Mouse (Mus musculus): ENCODE data around the gene Pgap2. TPM values are rescaled to one million over a fixed set of nuclear protein-coding genes. Genes with fewer than 3 reads are reported as not detected.

The Pgap2 gene
- total and polyA plus RNA-seq, 3 experiments = 19.1 to 61.9 (median 24.1) TPM

DNA sequence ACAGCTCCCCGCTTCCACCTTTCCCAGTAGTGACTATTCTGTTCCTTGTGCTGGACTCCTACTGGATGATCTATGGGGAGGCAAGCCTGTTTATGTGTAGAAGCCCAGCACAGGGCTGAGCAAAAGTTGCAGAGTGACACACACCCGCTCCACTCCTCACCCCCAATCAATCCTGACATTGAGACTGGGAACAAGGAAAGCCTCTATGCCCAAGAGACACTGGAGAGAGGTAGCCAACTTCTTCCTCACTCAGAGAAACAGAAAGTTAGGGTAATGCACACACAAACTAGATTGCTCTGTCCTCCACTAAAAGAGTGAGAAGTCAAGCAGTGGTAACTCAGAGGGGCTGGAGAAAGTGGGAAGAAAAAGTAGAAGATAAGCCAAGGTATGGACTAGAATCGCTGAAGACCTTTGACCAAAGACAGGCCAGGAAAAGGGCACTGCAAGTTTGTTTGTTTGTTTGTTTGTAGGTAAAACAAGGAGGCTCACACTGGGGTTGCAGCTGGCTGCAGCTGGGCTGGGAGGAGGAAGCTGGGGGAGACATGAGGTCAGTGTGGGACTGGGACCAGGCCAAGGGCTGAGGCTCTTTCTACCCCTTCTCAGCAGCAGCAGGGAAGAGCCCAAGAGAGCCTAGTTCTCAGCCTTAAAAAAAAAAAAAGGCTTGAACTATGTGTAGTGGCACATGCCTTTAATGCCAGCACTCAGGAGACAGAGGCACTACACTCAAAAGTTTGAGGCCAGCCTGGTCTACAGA, 35.0 kb downstream of the Pgap2 start:
- ATAC-seq (ENCODE audit: extremely low read depth, insufficient number of reproducible peaks, low FRiP score, poor library complexity, severe bottlenecking) = no peak
- TF ChIP-seq TAL1 (conservative IDR thresholded peaks at IDR 0.05; ENCODE audit: low read depth, low read length) (no peak), GATA2 (IDR thresholded peaks at IDR 0.05; ENCODE audit: borderline replicate concordance, low read depth, low read length) (no peak), POLR2AphosphoS5 (IDR thresholded peaks at IDR 0.05; ENCODE audit: insufficient replicate concordance, low read depth, low read length) (no peak), CTCF (IDR thresholded peaks at IDR 0.05; ENCODE audit: low read depth, low read length) (no peak), GATA1 (IDR thresholded peaks at IDR 0.05; ENCODE audit: borderline replicate concordance, low read length) (no peak)
- Histone ChIP-seq H3K4me1 (ENCODE audit: insufficient read depth, low read depth, low read length) (peaks cover 84% of the 10 kb centered on the region), H3K9me3 (replicated peaks) (no peaks in the 10 kb centered on the region), H3K36me3 (replicated peaks) (peaks cover 79% of the 10 kb centered on the region), H3K4me3 (ENCODE audit: low read depth, low read length) (peak overlapping the region; percentile 43; the same call in 1 of the 2 replicates), H3K27me3 (ENCODE audit: insufficient read depth, low read length) (no peaks in the 10 kb centered on the region)
- no peak for DNase-seq (ENCODE audit: low spot score)

DNA sequence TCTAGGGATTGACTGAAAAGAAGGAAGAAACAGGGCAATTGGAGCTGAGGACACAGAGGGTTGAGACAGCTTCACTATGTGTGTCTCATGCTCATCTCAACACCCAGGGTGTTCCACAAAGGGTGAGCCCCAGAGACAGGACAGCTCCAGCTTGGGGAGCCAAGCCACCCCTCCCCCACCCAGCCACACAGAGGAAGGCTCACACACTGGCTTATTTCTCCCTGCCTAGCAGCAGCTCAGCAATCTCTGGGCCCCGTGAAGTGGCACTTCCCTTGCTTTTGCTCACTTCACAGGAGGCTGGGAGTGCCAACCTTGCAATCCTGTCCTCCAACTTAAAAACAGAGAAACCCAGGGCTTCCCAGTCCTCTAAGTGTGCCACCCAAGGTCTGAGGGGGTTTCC, 35.8 kb downstream of the Pgap2 start:
- TF ChIP-seq GATA1 (IDR thresholded peaks at IDR 0.05; ENCODE audit: borderline replicate concordance, low read length) = no peak
- no peak for TF ChIP-seq CTCF (IDR thresholded peaks at IDR 0.05; ENCODE audit: low read depth, low read length)
- no peak for TF ChIP-seq POLR2AphosphoS5 (IDR thresholded peaks at IDR 0.05; ENCODE audit: insufficient replicate concordance, low read depth, low read length)
- TF ChIP-seq TAL1 (conservative IDR thresholded peaks at IDR 0.05; ENCODE audit: low read depth, low read length) = no peak
- TF ChIP-seq GATA2 (IDR thresholded peaks at IDR 0.05; ENCODE audit: borderline replicate concordance, low read depth, low read length) = no peak
- DNase-seq (ENCODE audit: low spot score) = no peak
- H3K9me3 ChIP-seq (replicated peaks) = no peaks in the 10 kb centered on the region
- H3K4me1 ChIP-seq (ENCODE audit: insufficient read depth, low read depth, low read length) = peaks cover 82% of the 10 kb centered on the region
- H3K36me3 ChIP-seq (replicated peaks) = peaks cover 71% of the 10 kb centered on the region
- peak overlapping the region; percentile 65; the same call in 1 of the 2 replicates for H3K4me3 ChIP-seq (ENCODE audit: low read depth, low read length)
- H3K27me3 ChIP-seq (ENCODE audit: insufficient read depth, low read length) = no peaks in the 10 kb centered on the region
- ATAC-seq (ENCODE audit: extremely low read depth, insufficient number of reproducible peaks, low FRiP score, poor library complexity, severe bottlenecking) = 0 out of 2 replicates have a peak, but pooled peaks have one; percentile 3

DNA sequence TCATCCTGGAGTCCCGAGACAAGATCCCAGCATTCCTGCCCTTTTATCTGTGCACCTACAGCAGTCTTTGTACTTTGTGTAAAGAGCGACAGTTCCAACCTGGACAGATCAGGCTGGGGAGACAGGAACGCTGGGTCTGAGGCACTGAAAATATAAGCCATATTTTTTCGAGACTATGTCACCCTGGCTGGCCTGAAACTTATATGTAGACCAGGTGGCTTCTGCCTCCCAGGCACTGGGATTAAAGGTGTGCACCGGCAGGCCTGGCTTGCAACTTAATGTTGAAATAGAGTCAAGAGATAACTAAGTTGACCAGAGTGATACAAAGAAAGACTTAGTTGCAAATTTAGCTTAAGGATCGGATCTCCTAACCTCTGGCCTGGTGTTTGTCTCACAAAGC, 36.3 kb downstream of the Pgap2 start:
- H3K27me3 ChIP-seq (ENCODE audit: insufficient read depth, low read length) = no peaks in the 10 kb centered on the region
- TF ChIP-seq CTCF (IDR thresholded peaks at IDR 0.05; ENCODE audit: low read depth, low read length) = no peak
- no peak for TF ChIP-seq GATA2 (IDR thresholded peaks at IDR 0.05; ENCODE audit: borderline replicate concordance, low read depth, low read length)
- no peak for TF ChIP-seq GATA1 (IDR thresholded peaks at IDR 0.05; ENCODE audit: borderline replicate concordance, low read length)
- TF ChIP-seq POLR2AphosphoS5 (IDR thresholded peaks at IDR 0.05; ENCODE audit: insufficient replicate concordance, low read depth, low read length) = no peak
- TF ChIP-seq TAL1 (conservative IDR thresholded peaks at IDR 0.05; ENCODE audit: low read depth, low read length) = no peak
- H3K4me1 ChIP-seq (ENCODE audit: insufficient read depth, low read depth, low read length) = peaks cover 80% of the 10 kb centered on the region
- ATAC-seq (ENCODE audit: extremely low read depth, insufficient number of reproducible peaks, low FRiP score, poor library complexity, severe bottlenecking) (no peak), DNase-seq (ENCODE audit: low spot score) (no peak)
- peak overlapping the region; percentile 65; the same call in 1 of the 2 replicates for H3K4me3 ChIP-seq (ENCODE audit: low read depth, low read length)
- H3K9me3 ChIP-seq (replicated peaks) = no peaks in the 10 kb centered on the region
- H3K36me3 ChIP-seq (replicated peaks) = peaks cover 66% of the 10 kb centered on the region

GRCm38 (mm10) chr7:102246956-102247797, 37.2 kb downstream of the Pgap2 start:
- H3K27me3 ChIP-seq (ENCODE audit: insufficient read depth, low read length) = no peaks in the 10 kb centered on the region
- H3K36me3 ChIP-seq (replicated peaks) = peaks cover 58% of the 10 kb centered on the region
- H3K4me1 ChIP-seq (ENCODE audit: insufficient read depth, low read depth, low read length) = peaks cover 79% of the 10 kb centered on the region
- H3K9me3 ChIP-seq (replicated peaks) = no peaks in the 10 kb centered on the region
- TF ChIP-seq GATA1 (IDR thresholded peaks at IDR 0.05; ENCODE audit: borderline replicate concordance, low read length) (no peak), CTCF (IDR thresholded peaks at IDR 0.05; ENCODE audit: low read depth, low read length) (no peak)
- peak overlapping the region; percentile 86 for H3K4me3 ChIP-seq (ENCODE audit: low read depth, low read length)
- ATAC-seq (ENCODE audit: extremely low read depth, insufficient number of reproducible peaks, low FRiP score, poor library complexity, severe bottlenecking) (no peak), DNase-seq (ENCODE audit: low spot score) (no peak)

- no peak for DNase-seq (ENCODE audit: low spot score)
- no peak for ATAC-seq (ENCODE audit: extremely low read depth, insufficient number of reproducible peaks, low FRiP score, poor library complexity, severe bottlenecking)
- H3K4me3 ChIP-seq (ENCODE audit: low read depth, low read length) = peak overlapping the region; percentile 86
- TF ChIP-seq GATA2 (IDR thresholded peaks at IDR 0.05; ENCODE audit: borderline replicate concordance, low read depth, low read length) (no peak), TAL1 (conservative IDR thresholded peaks at IDR 0.05; ENCODE audit: low read depth, low read length) (no peak), GATA1 (IDR thresholded peaks at IDR 0.05; ENCODE audit: borderline replicate concordance, low read length) (no peak), CTCF (IDR thresholded peaks at IDR 0.05; ENCODE audit: low read depth, low read length) (no peak), POLR2AphosphoS5 (IDR thresholded peaks at IDR 0.05; ENCODE audit: insufficient replicate concordance, low read depth, low read length) (no peak; the same call in 1 of the 2 replicates)
- H3K9me3 ChIP-seq (replicated peaks) = no peaks in the 10 kb centered on the region
- peaks cover 74% of the 10 kb centered on the region for H3K4me1 ChIP-seq (ENCODE audit: insufficient read depth, low read depth, low read length)
- H3K36me3 ChIP-seq (replicated peaks) = peaks cover 46% of the 10 kb centered on the region
- no peaks in the 10 kb centered on the region for H3K27me3 ChIP-seq (ENCODE audit: insufficient read depth, low read length)
Observed at GRCm38 (mm10) chr7:102248691-102249404, 38.8 kb downstream of the Pgap2 start.

DNA sequence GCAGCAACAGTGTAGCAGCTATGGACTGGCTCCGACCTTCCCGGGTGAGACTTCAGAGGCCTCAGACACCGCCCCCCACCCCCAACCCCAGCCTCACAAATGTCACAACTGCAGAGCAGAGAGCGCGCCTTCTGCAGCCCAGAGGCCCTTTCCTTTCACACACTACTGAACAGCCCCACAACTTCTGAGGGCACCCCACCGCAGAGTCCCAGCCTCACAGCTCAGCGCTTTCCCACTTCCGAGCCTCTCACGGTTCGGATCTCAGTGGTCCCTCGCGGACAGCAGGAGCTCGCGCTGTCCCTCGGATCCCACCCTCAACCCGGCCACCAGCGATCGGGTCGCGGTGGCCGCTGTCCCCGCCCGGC, 39.5 kb downstream of the Pgap2 start:
- H3K27me3 ChIP-seq (ENCODE audit: insufficient read depth, low read length) = no peaks in the 10 kb centered on the region
- TF ChIP-seq TAL1 (conservative IDR thresholded peaks at IDR 0.05; ENCODE audit: low read depth, low read length) (no peak), POLR2AphosphoS5 (IDR thresholded peaks at IDR 0.05; ENCODE audit: insufficient replicate concordance, low read depth, low read length) (no peak), GATA2 (IDR thresholded peaks at IDR 0.05; ENCODE audit: borderline replicate concordance, low read depth, low read length) (no peak), GATA1 (IDR thresholded peaks at IDR 0.05; ENCODE audit: borderline replicate concordance, low read length) (no peak), CTCF (IDR thresholded peaks at IDR 0.05; ENCODE audit: low read depth, low read length) (no peak)
- H3K36me3 ChIP-seq (replicated peaks) = peaks cover 39% of the 10 kb centered on the region
- no peaks in the 10 kb centered on the region for H3K9me3 ChIP-seq (replicated peaks)
- DNase-seq (ENCODE audit: low spot score) = no peak
- peaks cover 73% of the 10 kb centered on the region for H3K4me1 ChIP-seq (ENCODE audit: insufficient read depth, low read depth, low read length)
- peak overlapping the region; percentile 86 for H3K4me3 ChIP-seq (ENCODE audit: low read depth, low read length)
- no peak for ATAC-seq (ENCODE audit: extremely low read depth, insufficient number of reproducible peaks, low FRiP score, poor library complexity, severe bottlenecking)
